Mouse (Mus musculus): ENCODE measurements at regions not wholly inside any gene's neighbourhood (a gene's known extent, or its start where the extent isn't known, plus 50 kb on each side); places are given as distances from the start of the nearest gene placed in this dataset.

- ChIA-PET POLR2A (interaction anchor here in 1 of 4 experiments (1.2 kb wide), 1 partner anchor 15 kb away, joined by 3 read pairs; no protein-coding TSS in a partner anchor), CTCF (interaction anchor here in 1 of 4 experiments (0.6 kb wide), 1 partner anchor 29 kb away, joined by 7 read pairs; no protein-coding TSS in a partner anchor)
Observed at GRCm38 (mm10) chr2:50549871-50550270, 253.3 kb upstream of the Mmadhc start.

- ChIA-PET CTCF (no interaction called here), POLR2A (no interaction called here)
Observed at GRCm38 (mm10) chr2:50539741-50540441, 243.3 kb upstream of the Mmadhc start.

GRCm38 (mm10) chr2:50538068-50538467 lies 241.5 kb upstream of the Mmadhc start:
- ChIA-PET CTCF (no interaction called here), POLR2A (no interaction called here)

GRCm38 (mm10) chr2:50535085-50535878 lies 238.7 kb upstream of the Mmadhc start:
- ChIA-PET CTCF (no interaction called here), POLR2A (interaction anchor here in 1 of 4 experiments (0.6 to 0.7 kb wide), 2 partner anchors 15 to 605 kb away, joined by 3 read pairs; no protein-coding TSS in a partner anchor)

- ChIA-PET POLR2A (no interaction called here), CTCF (interaction anchor here in 1 of 4 experiments (0.7 kb wide), 1 partner anchor 1378 kb away, joined by 3 read pairs; no protein-coding TSS in a partner anchor)
Observed at GRCm38 (mm10) chr2:50533702-50534101, 237.1 kb upstream of the Mmadhc start.

GRCm38 (mm10) chr2:50527425-50527824 lies 230.8 kb upstream of the Mmadhc start:
- ChIA-PET POLR2A (no interaction called here), CTCF (no interaction called here)

GRCm38 (mm10) chr2:50524838-50525615 lies 228.4 kb upstream of the Mmadhc start:
- ChIA-PET POLR2A (no interaction called here), CTCF (no interaction called here)

GRCm38 (mm10) chr2:50520169-50520568 lies 223.6 kb upstream of the Mmadhc start:
- POLR2A ChIA-PET: no interaction called here
- CTCF ChIA-PET: interaction anchor here in 1 of 4 experiments (0.7 kb wide), 1 partner anchor 1073 kb away, joined by 3 read pairs; no protein-coding TSS in a partner anchor

- ChIA-PET POLR2A (no interaction called here), CTCF (no interaction called here)
Observed at GRCm38 (mm10) chr2:50519129-50519504, 222.5 kb upstream of the Mmadhc start.

GRCm38 (mm10) chr2:50518371-50519128 lies 221.9 kb upstream of the Mmadhc start:
- ChIA-PET POLR2A (no interaction called here), CTCF (no interaction called here)

GRCm38 (mm10) chr2:50513276-50513675 lies 216.7 kb upstream of the Mmadhc start:
- CTCF ChIA-PET: interaction anchor here in 1 of 4 experiments (0.6 kb wide), 1 partner anchor 54 kb away, joined by 4 read pairs; no protein-coding TSS in a partner anchor
- POLR2A ChIA-PET: no interaction called here

- CTCF ChIA-PET: no interaction called here
- POLR2A ChIA-PET: no interaction called here
Observed at GRCm38 (mm10) chr2:50498713-50499112, 202.1 kb upstream of the Mmadhc start.

GRCm38 (mm10) chr2:50496057-50496433 lies 199.4 kb upstream of the Mmadhc start:
- ChIA-PET CTCF (no interaction called here), POLR2A (interaction anchor here in 1 of 4 experiments (0.7 kb wide), 1 partner anchor 647 kb away, joined by 4 read pairs; no protein-coding TSS in a partner anchor)

GRCm38 (mm10) chr2:50495141-50496056 lies 198.8 kb upstream of the Mmadhc start:
- ChIA-PET CTCF (no interaction called here), POLR2A (interaction anchor here in 1 of 4 experiments (0.7 kb wide), 1 partner anchor 648 kb away, joined by 4 read pairs; no protein-coding TSS in a partner anchor)

GRCm38 (mm10) chr2:50493597-50494335 lies 197.2 kb upstream of the Mmadhc start:
- ChIA-PET CTCF (no interaction called here), POLR2A (interaction anchor here in 1 of 4 experiments (0.7 kb wide), 1 partner anchor 1238 kb away, joined by 4 read pairs; no protein-coding TSS in a partner anchor)

GRCm38 (mm10) chr2:50463799-50464198 lies 167.2 kb upstream of the Mmadhc start:
- ChIA-PET CTCF (interaction anchor here in 1 of 4 experiments (0.6 kb wide), 1 partner anchor 92 kb away, joined by 4 read pairs; no protein-coding TSS in a partner anchor), POLR2A (no interaction called here)

- CTCF ChIA-PET: no interaction called here
- POLR2A ChIA-PET: no interaction called here
Observed at GRCm38 (mm10) chr2:50462378-50462777, 165.8 kb upstream of the Mmadhc start.

All from embryonic stem cell, embryonic (primary cell).